Mouse (Mus musculus) thymus, adult 2 months (tissue): Measurements from ENCODE around the gene Snai1. TPM values are rescaled to one million over a fixed set of nuclear protein-coding genes. Genes with fewer than 3 reads are reported as not detected.

Source experiments
- DNase-seq: peaks from one replicate; pipeline ENCODE4 v3.0.0; 2021
- H3K27ac ChIP-seq: fragments of 200-500 bp; 2 replicates; pipeline ENCODE4 v1.5.1; 2012; ENCODE audit warnings: low read length, control low read depth; ENCODE audit not compliant: control insufficient read depth, insufficient read depth
- H3K27me3 ChIP-seq: fragments of 200-500 bp; 2 replicates; pipeline ENCODE4 v1.6.1; 2012; ENCODE audit warnings: mild to moderate bottlenecking, low read length, moderate library complexity, mixed read lengths; ENCODE audit not compliant: control insufficient read depth, insufficient read depth
- H3K36me3 ChIP-seq: fragments of 200-500 bp; 2 replicates; pipeline ENCODE4 v1.6.1; 2012; ENCODE audit warnings: mild to moderate bottlenecking, low read length, moderate library complexity; ENCODE audit not compliant: control insufficient read depth, insufficient read depth
- H3K4me1 ChIP-seq: fragments of 200-500 bp; replicated peaks from 2 replicates; pipeline ENCODE4 v1.6.1; 2012; ENCODE audit warnings: low read length; ENCODE audit not compliant: control insufficient read depth, insufficient read depth
- H3K4me3 ChIP-seq: fragments of 200-500 bp; 2 replicates; pipeline ENCODE4 v1.5.1; 2012; ENCODE audit warnings: mild to moderate bottlenecking, low read length, control low read depth, moderate library complexity; ENCODE audit not compliant: control insufficient read depth, insufficient read depth
- CTCF ChIP-seq: fragments of 200-500 bp; IDR thresholded peaks from 2 replicates; pipeline ENCODE4 v1.5.1; 2012; ENCODE audit warnings: mild to moderate bottlenecking, control low read depth, low read length, moderate library complexity, borderline replicate concordance; ENCODE audit not compliant: control insufficient read depth, poor library complexity, insufficient read depth; ENCODE audit errors: extremely low read depth
- POLR2A ChIP-seq: fragments of 200-500 bp; IDR thresholded peaks from 2 replicates; pipeline ENCODE4 v1.6.1; 2012; ENCODE audit warnings: mild to moderate bottlenecking, low read length, control low read depth, moderate library complexity; ENCODE audit not compliant: control insufficient read depth, poor library complexity, insufficient read depth; ENCODE audit errors: extremely low read depth
- WGBS: fragments of 180-500 bp; shearing (Covaris S2); methylation state at CpG from one replicate; pipeline ENCODE4 v1.1.7; 2018; 5-methylcytosine and 5-hydroxymethylcytosine counted together
- polyA plus RNA-seq: library from polyadenylated mRNA; depleted of rRNA; stranded (reverse); fragments of >200 nt; gene quantifications from 2 replicates; pipeline ENCODE4 v1.2.3, GENCODE M21; 2012; rRNA removed

Gene Snai1
- polyA plus RNA-seq, 1 experiment = 10.7 TPM

DNA sequence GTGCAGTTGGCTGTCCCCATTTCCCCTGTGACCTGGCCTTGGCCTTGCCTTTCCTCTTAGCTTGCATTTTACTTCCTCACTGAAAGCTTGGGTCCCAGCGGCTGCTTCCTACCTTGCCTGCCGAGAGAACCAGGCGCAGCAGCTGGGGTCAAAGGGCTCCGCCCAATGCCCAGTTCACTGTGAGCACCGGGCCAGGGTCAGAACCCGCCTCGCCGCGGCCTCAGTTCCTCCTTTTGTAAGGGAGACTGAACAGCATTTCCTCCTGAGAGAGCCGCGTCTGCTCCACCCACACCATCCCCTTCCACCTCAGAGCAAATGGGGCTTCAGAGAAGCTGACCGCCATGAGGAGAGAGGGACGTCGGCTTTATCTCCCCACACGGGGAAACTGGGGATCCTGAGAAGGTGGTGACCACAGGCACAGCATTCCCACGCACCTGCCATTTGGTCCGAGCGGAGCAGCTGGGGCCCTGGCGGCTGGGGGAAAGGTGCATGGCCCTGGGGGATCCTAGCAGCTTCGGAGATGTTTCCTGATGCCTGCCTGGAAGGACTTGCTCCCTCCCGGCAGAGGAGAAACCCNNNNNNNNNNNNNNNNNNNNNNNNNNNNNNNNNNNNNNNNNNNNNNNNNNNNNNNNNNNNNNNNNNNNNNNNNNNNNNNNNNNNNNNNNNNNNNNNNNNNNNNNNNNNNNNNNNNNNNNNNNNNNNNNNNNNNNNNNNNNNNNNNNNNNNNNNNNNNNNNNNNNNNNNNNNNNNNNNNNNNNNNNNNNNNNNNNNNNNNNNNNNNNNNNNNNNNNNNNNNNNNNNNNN is 51.0 kb downstream of the Snai1 start:
- Histone ChIP-seq H3K27ac (peak overlapping the region; percentile 30), H3K4me3 (peak overlapping the region; percentile 91), H3K27me3 (no peaks in the 10 kb centered on the region), H3K36me3 (no peaks in the 10 kb centered on the region), H3K4me1 (peaks cover 10% of the 10 kb centered on the region; the same call in 1 of the 2 replicates)
- 3% methylated on average over 21 of the region's 21 CpGs for WGBS
- no peak for TF ChIP-seq CTCF
- peak; percentile 42; the same call in 1 of the 2 replicates for TF ChIP-seq POLR2A
- DNase-seq = peak; percentile 56

Other genes with a start within 250 kb of the Snai1 start
- gene B4galt5, start 189.0 kb upstream of the Snai1 start, polyA plus RNA-seq = 10.9 and 14.2 TPM in 2 replicates
- 75.4 and 90.9 TPM in 2 replicates for gene Slc9a8, start 116.5 kb upstream of the Snai1 start, polyA plus RNA-seq
- 189 and 234 TPM in 2 replicates for gene Rnf114, start 45.5 kb upstream of the Snai1 start, polyA plus RNA-seq
- 60.6 and 65.2 TPM in 2 replicates for gene Spata2, start 45.3 kb upstream of the Snai1 start, polyA plus RNA-seq
- gene Ube2v1, start 93.9 kb downstream of the Snai1 start, polyA plus RNA-seq = 161 and 174 TPM in 2 replicates
- gene Gm20431, start 123.3 kb downstream of the Snai1 start, polyA plus RNA-seq = 9.5 and 15.3 TPM in 2 replicates
- gene Cebpb, start 150.7 kb downstream of the Snai1 start, polyA plus RNA-seq = 69.6 and 135 TPM in 2 replicates
- 209 and 215 TPM in 2 replicates for gene Tmem189, start 151.6 kb downstream of the Snai1 start, polyA plus RNA-seq